Comparison of ENCODE assay signal across 17 mouse cellular contexts in genomic region chr14:118737251-118737888, GRCm38 (mm10). TPM values are rescaled to one million over a fixed set of nuclear protein-coding genes. Genes with fewer than 3 reads are reported as not detected.
A peak's percentile ranks its signal among the peaks of the same experiment; 100 is the strongest.
DNase-seq lines count a peak whose midpoint lies in the region; ATAC-seq and TF ChIP-seq lines count a peak whose summit lies in the region.
"Had no signal": no experiment of that assay in that cellular context is flagged by ENCODE, and none has a peak within 500 bp of the region (broad histone marks: within the 10 kb centered on the region; RNA-seq: fewer than 3 reads in every experiment).

No protein-coding gene starts in this region.

- H3K4me3 ChIP-seq in forebrain, embryonic 10.5 days: no peak overlapping the region
- no peak overlapping the region for H3K4me3 ChIP-seq in forebrain, embryonic 12.5 days (replicated peaks)
- H3K4me3 ChIP-seq in hindbrain, embryonic 10.5 days: no peak overlapping the region
- no peak overlapping the region for H3K4me3 ChIP-seq in hindbrain, embryonic 12.5 days
- no peak overlapping the region for H3K4me3 ChIP-seq in ES-E14 (ENCODE audit: insufficient read depth in 1 of 2, low read depth in 1 of 2, low read length in 2 of 2, poor library complexity in 1 of 2, severe bottlenecking in 1 of 2)
- no peak overlapping the region for H3K4me3 ChIP-seq in embryonic facial prominence, embryonic 10.5 days
- H3K4me3 ChIP-seq: heart, embryonic 10.5 days; hindbrain, embryonic 15.5 days; limb, embryonic 15.5 days; neural tube, embryonic 13.5 days had no signal

- DNase-seq in forebrain, embryonic 10.5 days (ENCODE audit: extremely low spot score, low spot score): peak; percentile 26
- peak; percentile 60 for DNase-seq in hindbrain, embryonic 10.5 days (ENCODE audit: low spot score)
- peak; percentile 24 for DNase-seq in ES-E14 (ENCODE audit: low read depth, low spot score)
- DNase-seq in embryonic facial prominence, embryonic 10.5 days (ENCODE audit: low spot score): peak; percentile 22
- no peak for DNase-seq in kidney, adult 11 months
- no peak for DNase-seq in left cerebral cortex, adult 9 months (ENCODE audit: low spot score in 2 of 2)
- DNase-seq: B cell, adult 2 months; kidney, adult 8-10 months; lung, embryonic 14.5 days; spleen, adult 18-20 months; thymus, postnatal 4 days had no signal

- H3K9ac ChIP-seq in forebrain, embryonic 12.5 days: no peak overlapping the region
- H3K9ac ChIP-seq in hindbrain, embryonic 12.5 days: no peak overlapping the region
- H3K9ac ChIP-seq in ES-E14 (ENCODE audit: insufficient read depth, low read depth, low read length, poor library complexity, severe bottlenecking): no peak overlapping the region
- H3K9ac ChIP-seq: hindbrain, embryonic 15.5 days; limb, embryonic 15.5 days; lung, embryonic 14.5 days; neural tube, embryonic 13.5 days had no signal

- no peak overlapping the region for H3K4me2 ChIP-seq in forebrain, embryonic 12.5 days
- no peak overlapping the region for H3K4me2 ChIP-seq in hindbrain, embryonic 12.5 days (replicated peaks)
- H3K4me2 ChIP-seq: hindbrain, embryonic 15.5 days; limb, embryonic 15.5 days; lung, embryonic 14.5 days; neural tube, embryonic 13.5 days had no signal

- peaks cover 30% of the 10 kb centered on the region for H3K4me1 ChIP-seq in forebrain, embryonic 10.5 days
- peaks cover 20% of the 10 kb centered on the region for H3K4me1 ChIP-seq in forebrain, embryonic 12.5 days
- peaks cover 34% of the 10 kb centered on the region for H3K4me1 ChIP-seq in hindbrain, embryonic 10.5 days (replicated peaks)
- peaks cover 18% of the 10 kb centered on the region for H3K4me1 ChIP-seq in hindbrain, embryonic 12.5 days
- H3K4me1 ChIP-seq in ES-E14 (ENCODE audit: control insufficient read depth in 2 of 2, insufficient read depth in 2 of 2, low read length in 2 of 2, poor library complexity in 1 of 2): peaks cover 8 to 9% of the 10 kb centered on the region in 2 experiments
- peaks cover 20% of the 10 kb centered on the region; the same call in 1 of the 2 replicates for H3K4me1 ChIP-seq in embryonic facial prominence, embryonic 10.5 days
- H3K4me1 ChIP-seq: limb, embryonic 15.5 days had no signal

- H3K9me3 ChIP-seq in forebrain, embryonic 10.5 days: peaks cover 13% of the 10 kb centered on the region
- H3K9me3 ChIP-seq in forebrain, embryonic 12.5 days: peaks cover 3% of the 10 kb centered on the region
- peaks cover 15% of the 10 kb centered on the region for H3K9me3 ChIP-seq in hindbrain, embryonic 10.5 days
- peaks cover 7% of the 10 kb centered on the region for H3K9me3 ChIP-seq in hindbrain, embryonic 12.5 days (replicated peaks)
- no peaks in the 10 kb centered on the region for H3K9me3 ChIP-seq in ES-E14 (ENCODE audit: control insufficient read depth, insufficient read depth, low read depth, low read length)
- H3K9me3 ChIP-seq in embryonic facial prominence, embryonic 10.5 days: peaks cover 5% of the 10 kb centered on the region; the same call in 1 of the 2 replicates
- H3K9me3 ChIP-seq: heart, embryonic 10.5 days; limb, embryonic 15.5 days had no signal

- ATAC-seq in forebrain, embryonic 12.5 days (ENCODE audit: low FRiP score): no peak
- no peak for ATAC-seq in hindbrain, embryonic 12.5 days (ENCODE audit: low FRiP score)

- H3K27me3 ChIP-seq in forebrain, embryonic 10.5 days (ENCODE audit: poor library complexity, severe bottlenecking): 0 out of 2 replicates have a peak, but pooled peaks cover 3% of the 10 kb centered on the region
- H3K27me3 ChIP-seq in forebrain, embryonic 12.5 days: no peaks in the 10 kb centered on the region
- H3K27me3 ChIP-seq in hindbrain, embryonic 10.5 days (ENCODE audit: insufficient read depth, poor library complexity, severe bottlenecking): no peaks in the 10 kb centered on the region
- H3K27me3 ChIP-seq in hindbrain, embryonic 12.5 days: no peaks in the 10 kb centered on the region; the same call in 1 of the 2 replicates
- no peaks in the 10 kb centered on the region for H3K27me3 ChIP-seq in embryonic facial prominence, embryonic 10.5 days (replicated peaks; ENCODE audit: low read depth, poor library complexity, severe bottlenecking)
- H3K27me3 ChIP-seq: hindbrain, embryonic 15.5 days; limb, embryonic 15.5 days; neural tube, embryonic 13.5 days had no signal

- WGBS in forebrain, embryonic 10.5 days: 19% methylated on average over 12 of the region's 12 CpGs
- 13% methylated on average over 12 of the region's 12 CpGs for WGBS in forebrain, embryonic 12.5 days
- WGBS in hindbrain, embryonic 10.5 days: 9% methylated on average over 12 of the region's 12 CpGs
- 3% methylated on average over 12 of the region's 12 CpGs for WGBS in hindbrain, embryonic 12.5 days
- 19% methylated on average over 12 of the region's 12 CpGs for WGBS in embryonic facial prominence, embryonic 10.5 days

- no peaks in the 10 kb centered on the region for H3K36me3 ChIP-seq in forebrain, embryonic 10.5 days (replicated peaks)
- no peaks in the 10 kb centered on the region for H3K36me3 ChIP-seq in forebrain, embryonic 12.5 days (replicated peaks)
- H3K36me3 ChIP-seq in hindbrain, embryonic 10.5 days: no peaks in the 10 kb centered on the region
- no peaks in the 10 kb centered on the region for H3K36me3 ChIP-seq in hindbrain, embryonic 12.5 days
- no peaks in the 10 kb centered on the region for H3K36me3 ChIP-seq in ES-E14 (ENCODE audit: control insufficient read depth, insufficient read depth, low read length, poor library complexity, severe bottlenecking)
- H3K36me3 ChIP-seq in embryonic facial prominence, embryonic 10.5 days (replicated peaks): no peaks in the 10 kb centered on the region
- H3K36me3 ChIP-seq: heart, embryonic 10.5 days; hindbrain, embryonic 15.5 days; limb, embryonic 15.5 days; neural tube, embryonic 13.5 days had no signal

- peak overlapping the region; percentile 2; the same call in 1 of the 2 replicates for H3K27ac ChIP-seq in forebrain, embryonic 10.5 days
- no peak overlapping the region for H3K27ac ChIP-seq in forebrain, embryonic 12.5 days
- H3K27ac ChIP-seq in hindbrain, embryonic 10.5 days: peak overlapping the region; percentile 56
- no peak overlapping the region for H3K27ac ChIP-seq in hindbrain, embryonic 12.5 days
- peak overlapping the region; percentile 6; the same call in 1 of the 2 replicates for H3K27ac ChIP-seq in ES-E14 (ENCODE audit: insufficient read depth, low read depth, low read length, poor library complexity, severe bottlenecking)
- H3K27ac ChIP-seq in embryonic facial prominence, embryonic 10.5 days (replicated peaks): no peak overlapping the region
- H3K27ac ChIP-seq: heart, embryonic 10.5 days; hindbrain, embryonic 15.5 days; limb, embryonic 15.5 days; neural tube, embryonic 13.5 days had no signal

- in situ Hi-C loops in ES-E14 (cut with MboI; ENCODE audit: low sequenced_read_pairs in 2 of 2, unreplicated experiment in 2 of 2): no loop called here

TF ChIP-seq in ES-E14, 5 proteins besides CTCF, POLR2A, EP300 and RAD21:
- TF ChIP-seq CHD2 (IDR thresholded peaks at IDR 0.05; ENCODE audit: low read depth, low read length): no peak
TF ChIP-seq in ES-E14: peak in this region for 0.

RNA-seq across cellular contexts. Expression of gene Abcc4, which starts 31.4 kb away (rescaled TPM):
- polyA plus RNA-seq in forebrain, embryonic 10.5 days (2016; fragmentation: Nextera tagmentation; extraction: Ambion mirVana): 3.0 and 3.6 TPM in 2 replicates
- polyA plus RNA-seq in forebrain, embryonic 12.5 days (2016; fragmentation: Nextera tagmentation; extraction: Ambion mirVana): 2.1 and 2.4 TPM in 2 replicates
- 2.8 and 4.6 TPM in 2 replicates for polyA plus RNA-seq in hindbrain, embryonic 10.5 days (2016; fragmentation: Nextera tagmentation; extraction: Ambion mirVana)
- polyA plus RNA-seq in hindbrain, embryonic 12.5 days (2016; fragmentation: Nextera tagmentation; extraction: Ambion mirVana): 2.8 and 3.2 TPM in 2 replicates
- total RNA-seq in ES-E14 (2012; rRNA removed): 36.5 and 110 TPM in 2 replicates
- 2.6 and 3.2 TPM in 2 replicates for polyA plus RNA-seq in embryonic facial prominence, embryonic 10.5 days (2016; fragmentation: Nextera tagmentation; extraction: Ambion mirVana)

RNA-seq across cellular contexts. Expression of gene Cldn10, which starts 50.3 kb away (rescaled TPM):
- 1.6 and 3.1 TPM in 2 replicates for polyA plus RNA-seq in forebrain, embryonic 10.5 days (2016; fragmentation: Nextera tagmentation; extraction: Ambion mirVana)
- polyA plus RNA-seq in forebrain, embryonic 12.5 days (2016; fragmentation: Nextera tagmentation; extraction: Ambion mirVana): 0.56 and 0.68 TPM in 2 replicates
- 0.56 and 0.75 TPM in 2 replicates for polyA plus RNA-seq in hindbrain, embryonic 10.5 days (2016; fragmentation: Nextera tagmentation; extraction: Ambion mirVana)
- 1.3 and 2.5 TPM in 2 replicates for polyA plus RNA-seq in hindbrain, embryonic 12.5 days (2016; fragmentation: Nextera tagmentation; extraction: Ambion mirVana)
- 0.09 and 0.21 TPM in 2 replicates for total RNA-seq in ES-E14 (2012; rRNA removed)
- 3.0 and 3.8 TPM in 2 replicates for polyA plus RNA-seq in embryonic facial prominence, embryonic 10.5 days (2016; fragmentation: Nextera tagmentation; extraction: Ambion mirVana)

Comparison
In these comparisons a context has a peak if more than half of its experiments do, and no peak if none do; other contexts are left out.
1. H3K27ac ChIP-seq: peak in forebrain, embryonic 10.5 days (single experiment), hindbrain, embryonic 10.5 days (single experiment) and ES-E14 (single experiment); none in forebrain, embryonic 12.5 days (single experiment), hindbrain, embryonic 12.5 days (single experiment) and embryonic facial prominence, embryonic 10.5 days (single experiment).
2. DNase-seq: peak in forebrain, embryonic 10.5 days (single experiment), hindbrain, embryonic 10.5 days (single experiment), ES-E14 (single experiment) and embryonic facial prominence, embryonic 10.5 days (single experiment); none in kidney, adult 11 months (single experiment) and left cerebral cortex, adult 9 months (0 of 2).